Mouse (Mus musculus) midbrain, embryonic 15.5 days (tissue): ENCODE results near the gene Crb2. TPM values are rescaled to one million over a fixed set of nuclear protein-coding genes. Genes with fewer than 3 reads are reported as not detected.

ENCODE experiments used
- ATAC-seq: fragments of 200-750 bp; cut with Nextera tagmentation; replicated peaks from 2 replicates; pipeline ENCODE4 v1.8.0; 2017; ENCODE audit warnings: moderate TSS enrichment
- H3K27ac ChIP-seq: fragments of 300-500 bp; sonication (generic); 2 replicates; pipeline ENCODE4 v1.5.1; 2015; ENCODE audit warnings: mild to moderate bottlenecking, inconsistent platforms
- H3K27me3 ChIP-seq: fragments of 300-500 bp; sonication (generic); replicated peaks from 2 replicates; pipeline ENCODE4 v1.6.1; 2015; ENCODE audit warnings: inconsistent platforms
- H3K36me3 ChIP-seq: fragments of 300-500 bp; sonication (generic); replicated peaks from 2 replicates; pipeline ENCODE4 v1.6.1; 2015; ENCODE audit warnings: inconsistent platforms
- H3K4me1 ChIP-seq: fragments of 300-500 bp; sonication (generic); 2 replicates; pipeline ENCODE4 v1.6.1; 2015; ENCODE audit warnings: inconsistent platforms
- H3K4me2 ChIP-seq: fragments of 300-500 bp; sonication (generic); 2 replicates; pipeline ENCODE4 v1.6.1; 2015; ENCODE audit warnings: inconsistent platforms, mild to moderate bottlenecking, moderate library complexity
- H3K4me3 ChIP-seq: fragments of 300-500 bp; sonication (generic); 2 replicates; pipeline ENCODE4 v1.5.1; 2015; ENCODE audit warnings: mild to moderate bottlenecking, inconsistent platforms
- H3K9ac ChIP-seq: fragments of 300-500 bp; sonication (generic); 2 replicates; pipeline ENCODE4 v1.6.1; 2015; ENCODE audit warnings: mild to moderate bottlenecking, inconsistent platforms
- H3K9me3 ChIP-seq: fragments of 300-500 bp; sonication (generic); 2 replicates; pipeline ENCODE4 v1.6.1; 2016; ENCODE audit warnings: inconsistent platforms
- WGBS: fragments of 180-500 bp; shearing (Covaris S2); methylation state at CpG from one replicate; pipeline ENCODE4 v1.1.7; 2015; ENCODE audit warnings: mixed read lengths; 5-methylcytosine and 5-hydroxymethylcytosine counted together
- polyA plus RNA-seq: library from polyadenylated mRNA; unstranded; fragments of >200 nt; fragmentation: Nextera tagmentation; extraction: Ambion mirVana; gene quantifications from 2 replicates; pipeline ENCODE4 v1.2.1, GENCODE M21; 2015

Crb2 gene
- polyA plus RNA-seq, 1 experiment from 2014 or later: 5.6 TPM

- no peak overlapping the region for H3K4me2 ChIP-seq
- H3K36me3 ChIP-seq: no peaks in the 10 kb centered on the region
- WGBS: 80% methylated on average over 8 of the region's 8 CpGs
- no peak overlapping the region for H3K27ac ChIP-seq
- H3K9ac ChIP-seq: no peak overlapping the region
- no peaks in the 10 kb centered on the region for H3K9me3 ChIP-seq
- H3K4me3 ChIP-seq: no peak overlapping the region
- ATAC-seq: no peak
- peaks cover 44% of the 10 kb centered on the region for H3K4me1 ChIP-seq
- 0 out of 2 replicates have a peak, but pooled peaks cover 3% of the 10 kb centered on the region for H3K27me3 ChIP-seq
These were observed 6.3 kb upstream of the Crb2 start for GRCm38 (mm10) chr2:37769793-37770192.

GRCm38 (mm10) chr2:37771618-37772285 is 4.3 kb upstream of the Crb2 start:
- 2% methylated on average over 18 of the region's 18 CpGs for WGBS
- H3K27me3 ChIP-seq: 0 out of 2 replicates have a peak, but pooled peaks cover 3% of the 10 kb centered on the region
- peak overlapping the region; percentile 37 for H3K4me3 ChIP-seq
- H3K4me1 ChIP-seq: peaks cover 38% of the 10 kb centered on the region
- H3K36me3 ChIP-seq: no peaks in the 10 kb centered on the region
- H3K9me3 ChIP-seq: no peaks in the 10 kb centered on the region
- peak overlapping the region; percentile 42; the same call in 1 of the 2 replicates for H3K9ac ChIP-seq
- peak; percentile 65 for ATAC-seq
- H3K27ac ChIP-seq: peak overlapping the region; percentile 61; the same call in 1 of the 2 replicates
- H3K4me2 ChIP-seq: peak overlapping the region; percentile 54

- no peak overlapping the region for H3K27ac ChIP-seq
- ATAC-seq: no peak
- no peak overlapping the region for H3K4me3 ChIP-seq
- no peak overlapping the region for H3K9ac ChIP-seq
- H3K27me3 ChIP-seq: 0 out of 2 replicates have a peak, but pooled peaks cover 3% of the 10 kb centered on the region
- H3K36me3 ChIP-seq: no peaks in the 10 kb centered on the region
- no peak overlapping the region for H3K4me2 ChIP-seq
- WGBS: 5% methylated on average over 5 of the region's 5 CpGs
- H3K4me1 ChIP-seq: peaks cover 41% of the 10 kb centered on the region
- no peaks in the 10 kb centered on the region for H3K9me3 ChIP-seq
These were observed 1.5 kb upstream of the Crb2 start for GRCm38 (mm10) chr2:37774571-37774970.

- Histone ChIP-seq H3K36me3 (no peaks in the 10 kb centered on the region), H3K9me3 (no peaks in the 10 kb centered on the region), H3K27me3 (no peaks in the 10 kb centered on the region), H3K4me3 (peak overlapping the region; percentile 33), H3K4me2 (peak overlapping the region; percentile 42), H3K9ac (peak overlapping the region; percentile 31; the same call in 1 of the 2 replicates), H3K4me1 (peaks cover 50% of the 10 kb centered on the region), H3K27ac (peak overlapping the region; percentile 35)
- no peak for ATAC-seq
- WGBS: 6% methylated on average over 20 of the region's 20 CpGs
These were observed 762 bp downstream of the Crb2 start for GRCm38 (mm10) chr2:37776611-37777411.

GRCm38 (mm10) chr2:37777958-37778720 is 2.1 kb downstream of the Crb2 start:
- no peaks in the 10 kb centered on the region for H3K27me3 ChIP-seq
- no peaks in the 10 kb centered on the region for H3K9me3 ChIP-seq
- 8% methylated on average over 10 of the region's 10 CpGs for WGBS
- no peak overlapping the region for H3K9ac ChIP-seq
- H3K4me3 ChIP-seq: 0 out of 2 replicates have a peak overlapping the region, but pooled peaks have one; percentile 2
- H3K27ac ChIP-seq: peak overlapping the region; percentile 56
- H3K36me3 ChIP-seq: no peaks in the 10 kb centered on the region
- peaks cover 50% of the 10 kb centered on the region for H3K4me1 ChIP-seq
- H3K4me2 ChIP-seq: peak overlapping the region; percentile 42; the same call in 1 of the 2 replicates
- ATAC-seq: peak; percentile 78

GRCm38 (mm10) chr2:37780270-37780929 is 4.4 kb downstream of the Crb2 start:
- Histone ChIP-seq H3K27ac (0 out of 2 replicates have a peak overlapping the region, but pooled peaks have one; percentile 21), H3K4me2 (peak overlapping the region; percentile 40), H3K4me1 (peaks cover 50% of the 10 kb centered on the region), H3K36me3 (no peaks in the 10 kb centered on the region), H3K4me3 (peak overlapping the region; percentile 8; the same call in 1 of the 2 replicates), H3K9ac (no peak overlapping the region), H3K9me3 (no peaks in the 10 kb centered on the region), H3K27me3 (no peaks in the 10 kb centered on the region)
- ATAC-seq: 0 out of 2 replicates have a peak, but pooled peaks have one; percentile 11
- 1% methylated on average over 14 of the region's 14 CpGs for WGBS

GRCm38 (mm10) chr2:37781421-37781820 is 5.4 kb downstream of the Crb2 start:
- Histone ChIP-seq H3K36me3 (no peaks in the 10 kb centered on the region), H3K4me2 (no peak overlapping the region), H3K27me3 (no peaks in the 10 kb centered on the region), H3K4me1 (peaks cover 46% of the 10 kb centered on the region), H3K27ac (no peak overlapping the region), H3K9ac (no peak overlapping the region), H3K9me3 (no peaks in the 10 kb centered on the region), H3K4me3 (no peak overlapping the region)
- 32% methylated on average over 3 of the region's 3 CpGs for WGBS
- ATAC-seq: no peak

- Histone ChIP-seq H3K27ac (no peak overlapping the region), H3K9ac (no peak overlapping the region), H3K4me3 (no peak overlapping the region), H3K27me3 (no peaks in the 10 kb centered on the region), H3K9me3 (no peaks in the 10 kb centered on the region), H3K4me1 (peaks cover 42% of the 10 kb centered on the region), H3K36me3 (no peaks in the 10 kb centered on the region), H3K4me2 (no peak overlapping the region)
- WGBS: 18% methylated on average over 7 of the region's 7 CpGs
- no peak for ATAC-seq
These were observed 6.0 kb downstream of the Crb2 start for GRCm38 (mm10) chr2:37782002-37782401.

GRCm38 (mm10) chr2:37784473-37784872 is 8.4 kb downstream of the Crb2 start:
- H3K9ac ChIP-seq: no peak overlapping the region
- no peak overlapping the region for H3K4me2 ChIP-seq
- H3K27me3 ChIP-seq: no peaks in the 10 kb centered on the region
- H3K36me3 ChIP-seq: no peaks in the 10 kb centered on the region
- no peak overlapping the region for H3K4me3 ChIP-seq
- H3K27ac ChIP-seq: no peak overlapping the region
- ATAC-seq: no peak
- H3K9me3 ChIP-seq: no peaks in the 10 kb centered on the region
- peaks cover 27% of the 10 kb centered on the region for H3K4me1 ChIP-seq
- WGBS: 74% methylated on average over 5 of the region's 5 CpGs

- no peak overlapping the region for H3K9ac ChIP-seq
These were observed 10.4 kb downstream of the Crb2 start for GRCm38 (mm10) chr2:37786461-37786860.

GRCm38 (mm10) chr2:37788176-37788962 is 12.3 kb downstream of the Crb2 start:
- no peak overlapping the region for H3K4me2 ChIP-seq
- ATAC-seq: peak; percentile 41; the same call in 1 of the 2 replicates
- WGBS: 76% methylated on average over 7 of the region's 7 CpGs

More at GRCm38 (mm10) chr2:37786461-37786860, 10.4 kb downstream of the Crb2 start:
- H3K27me3 ChIP-seq: no peaks in the 10 kb centered on the region
- H3K4me3 ChIP-seq: peak overlapping the region; percentile 24
- 50% methylated on average over 52 of the region's 52 CpGs for WGBS
- peak overlapping the region; percentile 40 for H3K4me2 ChIP-seq
- H3K9me3 ChIP-seq: no peaks in the 10 kb centered on the region
- H3K27ac ChIP-seq: no peak overlapping the region
- peaks cover 9% of the 10 kb centered on the region for H3K4me1 ChIP-seq
- no peak for ATAC-seq
- H3K36me3 ChIP-seq: no peaks in the 10 kb centered on the region

More at GRCm38 (mm10) chr2:37788176-37788962, 12.3 kb downstream of the Crb2 start:
- H3K36me3 ChIP-seq: no peaks in the 10 kb centered on the region
- H3K27ac ChIP-seq: no peak overlapping the region
- H3K4me3 ChIP-seq: no peak overlapping the region
- no peak overlapping the region for H3K9ac ChIP-seq
- H3K9me3 ChIP-seq: no peaks in the 10 kb centered on the region
- H3K27me3 ChIP-seq: no peaks in the 10 kb centered on the region
- H3K4me1 ChIP-seq: peaks cover 9% of the 10 kb centered on the region
